Mouse (Mus musculus) hindbrain, embryonic 14.5 days (tissue): ENCODE data around the gene Ppip5k1. TPM values are rescaled to one million over a fixed set of nuclear protein-coding genes. Genes with fewer than 3 reads are reported as not detected.

Experiments used
- ATAC-seq: fragments of 200-750 bp; cut with Nextera tagmentation; 2 replicates; pipeline ENCODE4 v1.8.0; 2017; ENCODE audit warnings: moderate number of reproducible peaks, mild to moderate bottlenecking, moderate TSS enrichment, moderate library complexity; ENCODE audit not compliant: low FRiP score
- DNase-seq: peaks from one replicate; pipeline ENCODE4 v3.0.0-alpha.2; 2015; ENCODE audit warnings: low spot score
- H3K27ac ChIP-seq: fragments of 300-500 bp; sonication (generic); 2 replicates; pipeline ENCODE4 v1.5.1; 2014; ENCODE audit warnings: mild to moderate bottlenecking, moderate library complexity
- H3K27me3 ChIP-seq: fragments of 300-500 bp; sonication (generic); 2 replicates; pipeline ENCODE4 v1.6.1; 2014; ENCODE audit warnings: mild to moderate bottlenecking, low read length, mixed read lengths; ENCODE audit not compliant: control insufficient read depth, insufficient read depth
- H3K36me3 ChIP-seq: fragments of 300-500 bp; sonication (generic); replicated peaks from 2 replicates; pipeline ENCODE4 v1.6.1; 2014; ENCODE audit not compliant: control insufficient read depth, insufficient read depth
- H3K4me1 ChIP-seq: fragments of 300-500 bp; sonication (generic); replicated peaks from 2 replicates; pipeline ENCODE4 v1.6.1; 2014; ENCODE audit warnings: antibody characterized with exemption, low read length, mixed read lengths; ENCODE audit not compliant: control insufficient read depth, insufficient read depth
- H3K4me2 ChIP-seq: fragments of 300-500 bp; sonication (generic); replicated peaks from 2 replicates; pipeline ENCODE4 v1.6.1; 2014; ENCODE audit warnings: mild to moderate bottlenecking, moderate library complexity
- H3K4me3 ChIP-seq: fragments of 300-500 bp; sonication (generic); replicated peaks from 2 replicates; pipeline ENCODE4 v1.5.1; 2014; ENCODE audit warnings: mild to moderate bottlenecking, low read length
- H3K9ac ChIP-seq: fragments of 300-500 bp; sonication (generic); 2 replicates; pipeline ENCODE4 v1.6.1; 2014
- H3K9me3 ChIP-seq: fragments of 300-500 bp; sonication (generic); 2 replicates; pipeline ENCODE4 v1.6.1; 2016; ENCODE audit warnings: low read length; ENCODE audit not compliant: control insufficient read depth
- WGBS: fragments of 180-500 bp; shearing (Covaris S2); extraction: QIAGEN DNeasy Blood & Tissue Kit; methylation state at CpG from one replicate; pipeline ENCODE4 v1.1.7; 2014; 5-methylcytosine and 5-hydroxymethylcytosine counted together
- polyA plus RNA-seq: library from polyadenylated mRNA; unstranded; fragments of >200 nt; fragmentation: Nextera tagmentation; extraction: Ambion mirVana; gene quantifications from 2 replicates; pipeline ENCODE4 v1.2.1, GENCODE M21; 2014

The Ppip5k1 gene
- polyA plus RNA-seq, 1 experiment from 2014 or later, result 18.6 TPM

DNA sequence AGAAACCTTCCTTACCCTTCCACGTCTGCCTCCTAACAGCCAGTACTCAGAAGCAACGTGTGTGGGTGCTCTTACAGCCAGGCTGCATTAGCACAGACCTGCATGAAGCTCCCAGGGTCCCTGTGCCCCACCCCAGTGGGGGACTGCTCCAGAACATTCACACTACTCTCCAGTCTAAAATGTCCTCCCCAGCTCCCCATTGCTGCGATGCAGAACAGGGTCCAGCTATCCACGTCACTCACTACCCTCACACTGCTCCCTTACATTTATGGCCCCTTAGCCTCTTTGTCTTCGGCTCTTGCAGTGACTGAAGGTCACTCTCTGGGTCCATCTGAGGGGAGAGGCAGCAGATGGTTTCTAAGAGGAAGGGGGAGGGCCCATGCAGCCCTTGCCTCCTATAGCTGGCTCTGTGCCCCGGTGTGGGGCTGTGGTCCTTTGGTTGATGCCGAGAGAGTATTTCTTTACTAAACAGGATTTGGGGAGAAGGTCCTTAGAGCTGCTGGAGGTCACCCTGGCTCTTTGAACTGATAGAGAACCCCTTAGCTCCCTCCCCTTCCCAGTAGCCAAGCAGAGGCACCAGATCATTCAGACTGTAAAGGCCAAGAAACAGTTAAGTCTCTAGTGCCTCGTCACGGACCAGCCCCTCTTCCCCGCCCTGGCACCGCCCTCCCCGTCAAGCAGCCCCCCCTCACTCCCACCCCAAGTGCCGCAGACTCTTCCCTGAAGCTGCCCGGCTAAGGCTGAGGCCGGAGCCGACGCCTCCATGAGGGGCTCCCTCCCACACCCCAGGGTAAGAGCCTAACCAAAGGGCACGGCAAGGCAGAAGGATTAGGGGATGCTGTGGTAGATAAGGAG is 60.2 kb downstream of the Ppip5k1 start:
- ATAC-seq (peak; percentile 86), DNase-seq (peak; percentile 64)
- H3K27me3 ChIP-seq, result no peaks in the 10 kb centered on the region
- H3K9me3 ChIP-seq, result no peaks in the 10 kb centered on the region
- peak overlapping the region; percentile 68 for H3K4me2 ChIP-seq
- peaks cover 10% of the 10 kb centered on the region for H3K36me3 ChIP-seq
- 0% methylated on average over 18 of the region's 18 CpGs for WGBS
- H3K27ac ChIP-seq, result peak overlapping the region; percentile 81
- peak overlapping the region; percentile 64 for H3K9ac ChIP-seq
- peaks cover 45% of the 10 kb centered on the region for H3K4me1 ChIP-seq
- H3K4me3 ChIP-seq, result peak overlapping the region; percentile 50

DNA sequence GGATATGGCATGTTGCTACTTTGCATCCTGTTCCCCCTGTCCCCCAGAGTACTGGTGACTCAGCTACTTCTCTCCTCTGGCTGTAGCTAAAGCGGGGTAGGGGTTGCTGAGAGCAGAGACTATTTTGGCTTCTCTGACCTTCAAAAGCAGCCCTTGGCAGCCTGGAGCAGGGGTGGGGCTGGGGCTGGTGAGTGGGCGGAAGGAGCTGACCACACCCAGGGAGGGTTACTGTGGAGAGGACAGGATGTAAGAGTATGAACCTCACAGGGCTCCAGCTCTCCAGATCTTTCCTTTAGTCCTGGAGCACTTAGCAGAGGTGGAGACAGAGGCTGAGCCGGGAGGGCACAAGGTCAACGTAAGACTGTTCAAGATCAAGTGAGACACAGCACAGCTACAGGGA is 61.0 kb downstream of the Ppip5k1 start:
- Histone ChIP-seq H3K4me3 (peak overlapping the region; percentile 50; the same call in 1 of the 2 replicates), H3K4me1 (peaks cover 47% of the 10 kb centered on the region), H3K27me3 (no peaks in the 10 kb centered on the region), H3K4me2 (peak overlapping the region; percentile 68), H3K27ac (peak overlapping the region; percentile 81), H3K9ac (peak overlapping the region; percentile 64), H3K9me3 (no peaks in the 10 kb centered on the region), H3K36me3 (peaks cover 2% of the 10 kb centered on the region)
- DNase-seq, result no peak
- ATAC-seq, result no peak
- WGBS, result 30% methylated on average over 4 of the region's 4 CpGs

DNA sequence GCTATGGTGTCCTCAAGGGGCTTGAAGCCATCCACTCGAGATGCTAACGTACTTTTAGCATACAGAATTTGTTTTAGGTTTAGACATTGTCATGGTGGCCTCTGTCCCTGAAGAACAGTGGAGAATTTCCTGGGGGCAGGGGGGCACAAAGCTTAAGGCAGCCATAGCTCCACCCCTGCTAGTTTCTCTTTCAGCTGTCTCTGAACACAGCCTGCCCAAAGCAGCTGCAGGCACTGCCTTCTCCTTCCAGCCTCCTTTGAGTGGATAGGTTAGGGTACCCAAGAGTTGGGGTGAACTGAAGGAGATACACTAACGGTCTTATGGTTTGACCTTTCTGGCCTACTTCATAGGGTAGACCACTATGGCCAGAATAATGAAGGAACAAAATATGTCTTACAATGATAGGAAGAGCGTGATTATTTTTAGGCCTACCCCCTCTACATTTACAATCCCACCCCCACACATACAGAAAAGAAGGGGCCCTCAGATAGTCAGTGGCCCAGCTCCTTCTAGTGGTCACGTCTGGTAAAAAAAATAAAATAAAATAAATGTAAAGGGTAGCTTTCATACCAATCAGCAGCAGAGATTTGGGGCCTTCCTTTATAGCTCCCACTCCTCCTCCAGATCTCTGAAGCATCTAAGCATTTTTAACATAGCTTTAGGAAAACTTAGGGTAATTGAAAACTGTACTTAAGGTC is 62.7 kb downstream of the Ppip5k1 start:
- H3K9ac ChIP-seq, result no peak overlapping the region
- H3K4me1 ChIP-seq, result peaks cover 53% of the 10 kb centered on the region
- DNase-seq (no peak), ATAC-seq (no peak)
- no peaks in the 10 kb centered on the region for H3K27me3 ChIP-seq
- H3K27ac ChIP-seq, result no peak overlapping the region
- no peaks in the 10 kb centered on the region for H3K36me3 ChIP-seq
- no peaks in the 10 kb centered on the region for H3K9me3 ChIP-seq
- no peak overlapping the region for H3K4me3 ChIP-seq
- 70% methylated on average over 5 of the region's 5 CpGs for WGBS
- H3K4me2 ChIP-seq, result no peak overlapping the region

DNA sequence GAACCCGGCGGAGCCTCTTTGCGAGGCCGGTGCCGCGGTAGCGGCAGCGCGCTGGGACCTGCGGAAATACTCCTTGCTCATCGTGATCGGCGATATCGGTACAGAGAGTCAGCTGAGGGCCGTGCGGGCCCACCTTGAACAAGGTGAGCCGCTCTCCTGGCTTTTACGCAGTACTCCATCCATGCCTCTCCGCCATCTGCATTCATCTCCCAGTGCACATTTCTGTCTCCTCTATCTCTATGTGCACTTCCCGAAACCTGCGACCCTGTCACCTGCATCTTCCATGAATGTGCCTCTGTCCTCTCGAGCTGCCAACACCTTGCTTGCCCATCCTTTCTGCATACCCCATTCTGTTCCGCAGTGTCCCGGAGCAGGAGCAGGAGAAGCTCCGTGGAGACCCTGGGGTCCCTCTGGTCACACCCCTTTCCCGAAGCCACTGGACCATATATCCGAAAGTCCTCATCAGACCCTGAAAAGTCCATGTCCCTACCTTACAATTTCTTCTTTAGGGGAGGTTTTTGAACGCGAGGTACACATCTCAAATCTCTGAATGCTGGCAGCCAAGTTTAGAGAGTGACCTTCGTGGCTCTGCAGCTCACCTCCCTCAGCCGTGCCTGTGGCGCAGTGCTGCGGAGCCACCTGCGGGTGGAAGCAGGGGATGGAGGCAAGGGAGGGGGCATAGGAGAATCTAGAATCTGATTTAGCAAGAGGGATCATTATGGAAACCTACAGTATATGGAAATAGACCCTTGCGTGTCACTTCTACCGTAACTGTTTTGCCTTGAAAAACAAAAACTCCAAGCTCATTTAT is 65.3 kb downstream of the Ppip5k1 start:
- no peak for DNase-seq
- peaks cover 42% of the 10 kb centered on the region for H3K4me1 ChIP-seq
- no peaks in the 10 kb centered on the region for H3K36me3 ChIP-seq
- H3K9me3 ChIP-seq, result no peaks in the 10 kb centered on the region
- H3K4me2 ChIP-seq, result peak overlapping the region; percentile 75
- peak overlapping the region; percentile 62 for H3K9ac ChIP-seq
- peak; percentile 66 for ATAC-seq
- WGBS, result 3% methylated on average over 36 of the region's 36 CpGs
- H3K4me3 ChIP-seq, result peak overlapping the region; percentile 60
- no peaks in the 10 kb centered on the region for H3K27me3 ChIP-seq
- peak overlapping the region; percentile 91; the same call in 1 of the 2 replicates for H3K27ac ChIP-seq

DNA sequence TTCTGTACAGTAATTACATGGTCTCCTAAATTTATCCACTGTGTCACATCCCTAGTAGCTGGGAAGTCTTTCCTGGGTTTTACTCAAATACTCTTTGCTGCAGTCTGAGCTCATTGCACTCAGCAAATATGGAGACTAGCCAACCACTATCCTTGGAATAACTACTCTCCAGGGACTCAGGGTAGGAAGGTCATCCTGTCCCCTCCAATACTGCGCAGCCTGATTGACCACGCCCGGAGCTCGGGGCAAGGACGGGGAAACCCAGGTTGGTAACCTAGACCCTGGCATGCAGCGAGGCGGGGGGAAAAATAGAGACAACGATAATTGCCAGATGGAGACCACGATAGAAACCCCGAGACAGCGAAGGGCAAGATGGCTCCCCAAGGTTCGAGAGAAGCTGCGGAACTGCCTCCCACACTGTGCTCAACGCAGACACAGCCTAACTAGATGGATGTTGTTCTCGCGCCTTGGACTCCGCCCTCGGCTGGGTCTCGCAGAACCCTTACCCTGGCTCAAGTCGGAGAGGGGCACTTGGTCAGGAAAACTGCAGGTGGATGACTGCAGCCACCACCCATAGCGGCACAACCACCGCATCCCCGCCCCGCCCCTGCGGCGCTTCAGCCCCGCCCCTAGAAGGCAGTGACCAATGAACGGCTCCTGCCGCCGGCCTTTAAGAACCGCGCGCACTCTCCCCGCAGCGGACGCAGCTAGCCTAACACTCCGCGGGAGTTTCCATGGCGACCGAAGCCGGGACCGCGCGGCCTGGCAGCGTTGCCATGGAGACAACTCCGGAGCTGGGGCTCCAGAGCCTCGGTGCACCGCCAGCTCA is 66.1 kb downstream of the Ppip5k1 start, which contains the start of gene Map1a:
Gene Map1a, plus strand, starts transcription at position 700 of the 829 bp plus-strand sequence.
- no peaks in the 10 kb centered on the region for H3K27me3 ChIP-seq
- H3K27ac ChIP-seq, result peak within 1 kb of the TSS; percentile 91
- peaks cover 34% of the 10 kb centered on the region for H3K4me1 ChIP-seq
- DNase-seq (peak; percentile 95), ATAC-seq (peak; percentile 97)
- H3K36me3 ChIP-seq, result no peaks in the 10 kb centered on the region
- WGBS, result 0% methylated on average over 48 of the region's 48 CpGs
- H3K9ac ChIP-seq, result peak within 1 kb of the TSS; percentile 72
- H3K4me2 ChIP-seq, result peak within 1 kb of the TSS; percentile 75
- H3K9me3 ChIP-seq, result no peaks in the 10 kb centered on the region
- H3K4me3 ChIP-seq, result peak within 1 kb of the TSS; percentile 60

DNA sequence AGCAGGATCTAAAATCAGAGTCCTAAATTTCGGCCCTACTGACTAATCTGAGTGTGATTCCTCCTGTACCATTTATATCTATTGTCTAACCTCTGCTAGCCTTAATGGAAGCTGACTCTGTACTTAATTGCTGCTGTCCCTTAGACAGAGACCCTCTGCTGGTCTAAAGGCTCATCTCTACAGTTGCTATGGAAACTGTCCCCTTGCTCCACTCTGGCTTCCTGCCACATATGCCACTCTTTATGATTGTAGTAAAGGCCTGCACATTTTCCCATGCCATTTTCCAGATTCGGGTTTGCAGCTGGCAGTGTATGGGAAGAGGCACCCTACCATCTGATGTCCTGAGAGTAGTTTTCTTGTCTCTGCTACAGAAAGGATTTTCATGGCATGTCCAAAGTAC is 67.3 kb downstream of the Ppip5k1 start:
- ATAC-seq (no peak), DNase-seq (peak; percentile 61)
- H3K9ac ChIP-seq, result no peak overlapping the region
- H3K4me1 ChIP-seq, result peaks cover 29% of the 10 kb centered on the region
- no peaks in the 10 kb centered on the region for H3K9me3 ChIP-seq
- peak overlapping the region; percentile 91 for H3K27ac ChIP-seq
- 29% methylated on average over 2 of the region's 2 CpGs for WGBS
- peak overlapping the region; percentile 75; the same call in 1 of the 2 replicates for H3K4me2 ChIP-seq
- no peak overlapping the region for H3K4me3 ChIP-seq
- H3K27me3 ChIP-seq, result no peaks in the 10 kb centered on the region
- no peaks in the 10 kb centered on the region for H3K36me3 ChIP-seq

DNA sequence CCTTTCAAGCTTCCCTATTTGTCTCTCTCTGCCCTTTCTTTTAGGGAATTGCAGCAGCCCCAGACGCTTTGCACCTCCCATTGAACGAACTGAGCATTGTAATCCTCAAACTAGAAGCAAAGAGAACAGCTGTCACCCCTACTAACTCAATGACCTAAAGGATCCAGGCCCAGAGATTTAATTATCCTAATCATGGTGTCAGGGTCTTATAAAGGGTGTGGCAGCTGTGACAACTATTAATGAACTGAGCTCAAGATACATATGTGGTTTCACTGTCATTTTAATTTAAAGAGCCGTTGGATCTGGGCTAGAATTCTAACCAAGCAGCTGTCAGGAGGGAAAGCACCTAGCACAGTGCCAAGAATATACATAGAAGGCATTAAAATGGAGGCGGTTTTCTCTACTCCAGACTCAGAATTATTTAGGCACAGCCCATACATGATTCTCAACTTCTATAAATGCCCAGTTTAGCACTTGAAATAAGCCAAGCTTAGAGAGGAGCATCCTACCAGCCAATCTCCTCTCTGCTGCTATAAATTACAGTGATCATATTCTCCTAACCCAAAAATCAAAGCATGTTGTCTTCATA is 83.2 kb downstream of the Ppip5k1 start:
- H3K9ac ChIP-seq, result peak overlapping the region; percentile 91
- ATAC-seq (no peak), DNase-seq (peak; percentile 40)
- peaks cover 31% of the 10 kb centered on the region for H3K36me3 ChIP-seq
- H3K4me2 ChIP-seq, result peak overlapping the region; percentile 81
- 9% methylated on average over 4 of the region's 4 CpGs for WGBS
- peak overlapping the region; percentile 98 for H3K27ac ChIP-seq
- H3K27me3 ChIP-seq, result no peaks in the 10 kb centered on the region
- H3K4me1 ChIP-seq, result peaks cover 34% of the 10 kb centered on the region
- H3K9me3 ChIP-seq, result no peaks in the 10 kb centered on the region
- peak overlapping the region; percentile 84 for H3K4me3 ChIP-seq

DNA sequence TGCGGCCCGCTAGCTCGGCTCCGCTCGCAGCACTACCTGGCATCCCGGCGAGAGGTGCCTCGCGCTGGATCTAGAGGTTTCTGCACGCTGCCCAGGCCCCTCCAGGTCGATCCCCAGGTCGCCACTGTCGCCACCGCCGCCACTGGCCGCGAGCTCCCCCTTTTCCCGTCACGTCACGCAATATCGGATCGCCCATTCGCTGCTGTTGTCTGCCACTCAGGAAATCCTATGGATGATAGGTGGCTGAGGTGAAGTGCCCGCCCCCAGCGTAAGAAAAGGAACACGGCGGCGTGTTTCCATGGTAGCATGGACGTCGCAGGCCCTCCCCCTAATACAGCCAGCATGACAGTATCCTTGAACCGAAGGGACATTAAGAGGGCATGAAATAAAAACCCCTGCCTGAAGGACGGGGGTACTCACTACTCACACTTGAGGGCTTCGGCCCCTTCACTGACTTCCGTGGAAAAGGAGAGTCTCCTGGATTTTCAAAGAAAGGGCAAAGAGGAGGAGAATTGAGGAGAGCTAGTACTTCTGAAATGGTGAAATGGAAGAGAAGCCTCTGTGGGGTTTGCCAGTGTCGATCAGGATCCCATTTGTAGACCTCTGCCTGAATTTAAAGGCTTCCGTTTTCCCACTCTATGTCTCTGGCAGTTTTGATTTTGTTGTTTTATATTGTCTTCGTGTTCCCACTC is 83.8 kb downstream of the Ppip5k1 start, which contains the start of gene Trp53bp1:
Gene Trp53bp1, minus strand, starts transcription at position 172 of the 692 bp plus-strand sequence.
- H3K4me2 ChIP-seq, result peak within 1 kb of the TSS; percentile 81
- peak within 1 kb of the TSS; percentile 91 for H3K9ac ChIP-seq
- ATAC-seq, result peak; percentile 98
- H3K36me3 ChIP-seq, result peaks cover 37% of the 10 kb centered on the region
- peaks cover 34% of the 10 kb centered on the region for H3K4me1 ChIP-seq
- peak; percentile 96 for DNase-seq
- H3K4me3 ChIP-seq, result peak within 1 kb of the TSS; percentile 84
- under 1% methylated on average over 37 of the region's 37 CpGs for WGBS
- H3K27ac ChIP-seq, result peak within 1 kb of the TSS; percentile 98
- H3K9me3 ChIP-seq, result no peaks in the 10 kb centered on the region
- no peaks in the 10 kb centered on the region for H3K27me3 ChIP-seq
